Mouse (Mus musculus) heart, adult 18-20 months (tissue): ENCODE measurements around the gene Sh2d1b1. TPM values are rescaled to one million over a fixed set of nuclear protein-coding genes. Genes with fewer than 3 reads are reported as not detected.

Experiments
- DNase-seq, 2 experiments: peaks; one replicate each; pipeline ENCODE4 v3.0.0; 2021 to 2022; ENCODE audit warnings: mixed read lengths in 1 of 2
- total RNA-seq, 2 experiments: library from RNA; stranded (reverse); gene quantifications; 2 replicates each; pipeline ENCODE4 v1.2.3; 2021

The Sh2d1b1 gene
- total RNA-seq, 2 experiments from 2014 or later = 0.15 TPM; not detected in 1

DNA sequence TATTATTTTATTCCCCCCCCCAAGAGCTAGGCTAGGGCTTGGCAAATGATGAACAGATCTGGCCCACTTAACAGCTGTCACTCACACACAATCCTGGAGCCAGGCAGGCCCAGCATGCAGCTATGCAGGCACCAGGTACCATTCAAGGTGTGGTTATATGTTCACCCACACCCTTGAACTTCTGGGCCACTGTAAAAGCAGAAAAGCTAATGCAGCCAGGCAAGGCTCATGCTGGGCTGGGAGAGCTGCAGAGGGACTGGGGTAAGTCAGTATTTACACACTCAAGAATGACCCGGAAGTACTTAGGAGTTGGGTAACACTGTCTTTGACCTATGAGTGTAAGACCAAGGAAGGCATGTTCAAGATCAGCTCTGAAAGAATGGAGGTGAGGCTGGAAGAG, 47.2 kb downstream of the Sh2d1b1 start:
- DNase-seq = no peak

- no peak for DNase-seq
Observed at GRCm38 (mm10) chr1:170325277-170325676, 48.2 kb downstream of the Sh2d1b1 start.

DNA sequence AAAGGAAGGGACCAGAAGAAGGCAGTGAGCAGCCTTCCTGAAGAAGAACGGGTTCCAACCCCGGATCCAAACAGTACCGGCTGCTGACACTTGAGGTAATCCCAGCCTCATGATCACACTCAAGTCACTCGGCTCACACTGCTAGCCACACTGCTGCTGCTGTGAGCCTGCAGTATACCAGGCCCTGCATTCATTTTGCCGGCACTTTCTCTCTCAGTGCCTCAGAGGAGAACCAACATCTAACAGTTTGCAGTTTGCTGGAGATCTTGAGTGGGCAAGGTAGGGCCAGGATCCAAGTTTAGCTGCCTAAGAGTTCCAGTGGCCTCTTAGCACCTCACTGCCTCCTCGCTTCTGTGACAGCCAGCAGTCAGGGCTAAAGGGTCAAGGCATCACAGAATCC, 54.8 kb downstream of the Sh2d1b1 start:
- no peak for DNase-seq

GRCm38 (mm10) chr1:170332775-170333174, 55.7 kb downstream of the Sh2d1b1 start:
- no peak for DNase-seq

Other genes with a start within 250 kb of the Sh2d1b1 start
- 10 to 100 TPM; 20.8 to 22.1 TPM for gene Ddr2, start 166.6 kb upstream of the Sh2d1b1 start, total RNA-seq
- 10 to 100 TPM; 45.5 to 50.7 TPM for gene Uap1, start 102.4 kb upstream of the Sh2d1b1 start, total RNA-seq
- 10 to 100 TPM; 25.5 to 26.0 TPM for gene Uhmk1, start 61.9 kb upstream of the Sh2d1b1 start, total RNA-seq
- gene Sh2d1b2, start 44.6 kb upstream of the Sh2d1b1 start, total RNA-seq = not detected
- gene Gm7694, start 29.0 kb downstream of the Sh2d1b1 start, total RNA-seq = 10 to 100 TPM in 1 of 2 experiments, 1 to 10 TPM in 1; 8.2 to 10.7 TPM
- gene Spata46, start 31.5 kb downstream of the Sh2d1b1 start, total RNA-seq = not detected